Mouse (Mus musculus): ENCODE results near the gene Ipcef1.

Gene Ipcef1

DNA sequence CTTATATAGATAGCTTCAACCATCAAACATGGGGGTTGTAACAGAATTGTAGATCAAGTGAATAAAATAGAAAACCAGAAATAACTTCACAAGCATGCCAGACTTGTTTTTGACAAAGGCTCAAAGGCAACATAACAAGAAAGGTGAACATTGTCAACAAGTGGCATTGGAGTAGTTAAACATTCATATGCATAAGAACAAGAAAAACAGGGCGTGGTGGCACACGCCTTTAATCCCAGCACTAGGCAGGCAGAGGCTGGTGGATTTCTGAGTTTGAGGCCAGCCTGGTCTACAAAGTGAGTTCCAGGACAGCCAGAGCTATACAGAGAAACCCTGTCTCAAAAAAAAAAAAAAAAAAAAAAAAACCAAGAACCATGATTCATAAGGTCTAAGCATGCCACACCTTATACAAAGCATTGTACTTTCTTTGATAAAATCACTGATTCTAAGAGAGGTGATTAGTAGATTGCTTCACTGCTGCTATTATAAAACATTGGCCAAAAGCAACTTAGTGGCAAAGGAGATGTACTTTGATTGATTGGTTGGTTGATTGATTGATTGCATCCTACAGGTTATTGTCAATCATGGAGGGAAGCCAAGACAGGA is 173.9 kb downstream of the Ipcef1 start:
- DNase-seq: no peak

DNA sequence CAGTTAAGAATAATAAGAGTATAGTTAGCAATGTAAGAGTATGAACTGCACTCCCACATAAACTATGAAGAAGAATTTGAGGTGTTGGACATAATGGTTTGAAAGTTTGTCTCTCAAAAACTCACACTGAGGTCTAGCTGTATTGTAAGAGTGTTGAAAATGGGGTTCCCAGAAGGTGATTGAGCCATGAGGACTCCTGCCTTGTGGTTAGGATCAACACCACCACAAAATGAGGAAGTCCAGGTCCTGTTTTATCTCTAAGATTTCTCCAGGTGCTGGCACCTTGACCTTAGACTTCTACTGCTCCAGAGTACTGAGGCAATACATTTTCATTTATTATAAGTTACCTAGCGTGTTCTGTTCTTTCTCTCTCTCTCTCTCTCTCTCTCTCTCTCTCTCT is 178.4 kb downstream of the Ipcef1 start:
- no peak for DNase-seq

GRCm38 (mm10) chr10:6871418-6872072 is 180.7 kb downstream of the Ipcef1 start:
- DNase-seq: no peak

- no peak for DNase-seq
Observed at GRCm38 (mm10) chr10:6855812-6856211, 196.5 kb downstream of the Ipcef1 start.

- DNase-seq: no peak
Observed at GRCm38 (mm10) chr10:6848834-6849233, 203.4 kb downstream of the Ipcef1 start.

- DNase-seq: no peak
Observed at GRCm38 (mm10) chr10:6848162-6848754, 204.0 kb downstream of the Ipcef1 start.

DNA sequence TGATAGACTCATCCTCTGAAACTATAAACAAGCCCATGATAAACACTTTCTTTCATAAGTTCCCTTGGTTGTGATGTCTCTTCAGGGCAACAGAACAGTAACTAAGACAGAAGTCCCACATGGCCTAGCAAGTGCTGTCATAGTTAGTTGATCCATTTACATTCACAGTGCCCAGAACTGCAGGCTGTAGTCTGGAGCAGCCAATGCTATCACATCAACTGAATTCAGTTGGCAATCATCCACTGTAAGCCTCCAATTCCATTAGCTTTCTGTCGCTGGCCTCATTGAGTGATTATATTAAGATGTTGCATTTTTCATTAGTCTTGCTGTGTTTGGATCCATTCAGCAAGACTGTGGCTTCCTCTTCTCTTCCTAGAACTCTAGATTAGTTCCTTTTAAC is 206.0 kb downstream of the Ipcef1 start:
- no peak for DNase-seq

GRCm38 (mm10) chr10:6842225-6842624 is 210.1 kb downstream of the Ipcef1 start:
- DNase-seq: no peak

Measured in retina, postnatal 1 day (tissue).